Mouse (Mus musculus) limb, embryonic 13.5 days (tissue): Measurements from ENCODE around the gene Gm10053. TPM values are rescaled to one million over a fixed set of nuclear protein-coding genes. Genes with fewer than 3 reads are reported as not detected.

Source experiments
- ATAC-seq: fragments of 200-750 bp; cut with Nextera tagmentation; 2 replicates; pipeline ENCODE4 v1.8.0; 2017; ENCODE audit warnings: low read depth, moderate number of reproducible peaks, moderate TSS enrichment; ENCODE audit not compliant: low FRiP score
- H3K27ac ChIP-seq: fragments of 300-500 bp; sonication (generic); 2 replicates; pipeline ENCODE4 v1.5.1; 2015; ENCODE audit warnings: inconsistent platforms, mild to moderate bottlenecking, moderate library complexity
- H3K27me3 ChIP-seq: fragments of 300-500 bp; sonication (generic); 2 replicates; pipeline ENCODE4 v1.6.1; 2015; ENCODE audit warnings: mild to moderate bottlenecking, inconsistent platforms
- H3K36me3 ChIP-seq: fragments of 300-500 bp; sonication (generic); 2 replicates; pipeline ENCODE4 v1.6.1; 2015; ENCODE audit warnings: inconsistent platforms, mild to moderate bottlenecking, moderate library complexity
- H3K4me1 ChIP-seq: fragments of 300-500 bp; sonication (generic); 2 replicates; pipeline ENCODE4 v1.6.1; 2015; ENCODE audit warnings: inconsistent platforms
- H3K4me2 ChIP-seq: fragments of 300-500 bp; sonication (generic); replicated peaks from 2 replicates; pipeline ENCODE4 v1.6.1; 2015; ENCODE audit warnings: inconsistent platforms, mild to moderate bottlenecking, moderate library complexity
- H3K4me3 ChIP-seq: fragments of 300-500 bp; sonication (generic); 2 replicates; pipeline ENCODE4 v1.5.1; 2015; ENCODE audit warnings: moderate library complexity, mild to moderate bottlenecking, inconsistent platforms
- H3K9ac ChIP-seq: fragments of 300-500 bp; sonication (generic); 2 replicates; pipeline ENCODE4 v1.6.1; 2015; ENCODE audit warnings: mild to moderate bottlenecking, inconsistent platforms
- H3K9me3 ChIP-seq: fragments of 300-500 bp; sonication (generic); 2 replicates; pipeline ENCODE4 v1.6.1; 2016; ENCODE audit warnings: inconsistent platforms
- WGBS: fragments of 180-500 bp; shearing (Covaris S2); methylation state at CpG from one replicate; pipeline ENCODE4 v1.1.7; 2015; 5-methylcytosine and 5-hydroxymethylcytosine counted together
- polyA plus RNA-seq: library from polyadenylated mRNA; unstranded; fragments of >200 nt; fragmentation: Nextera tagmentation; extraction: Ambion mirVana; gene quantifications from 2 replicates; pipeline ENCODE4 v1.2.1, GENCODE M21; 2015

The Gm10053 gene
- polyA plus RNA-seq, 1 experiment from 2014 or later, result 206 TPM

- Histone ChIP-seq H3K4me1 (no peaks in the 10 kb centered on the region), H3K4me3 (no peak overlapping the region), H3K27me3 (peaks cover 6% of the 10 kb centered on the region; the same call in 1 of the 2 replicates), H3K27ac (no peak overlapping the region), H3K9ac (no peak overlapping the region), H3K9me3 (no peaks in the 10 kb centered on the region), H3K4me2 (no peak overlapping the region), H3K36me3 (no peaks in the 10 kb centered on the region)
- 63% methylated on average over 4 of the region's 4 CpGs for WGBS
- ATAC-seq, result no peak
Measured at GRCm38 (mm10) chr19:24881237-24881636, 5.8 kb downstream of the Gm10053 start.

GRCm38 (mm10) chr19:24885504-24885903 lies 10.0 kb downstream of the Gm10053 start:
- Histone ChIP-seq H3K36me3 (no peaks in the 10 kb centered on the region), H3K27me3 (peaks cover 22% of the 10 kb centered on the region; the same call in 1 of the 2 replicates), H3K9me3 (0 out of 2 replicates have a peak, but pooled peaks cover 3% of the 10 kb centered on the region), H3K9ac (no peak overlapping the region), H3K27ac (no peak overlapping the region), H3K4me1 (no peaks in the 10 kb centered on the region), H3K4me3 (no peak overlapping the region), H3K4me2 (no peak overlapping the region)
- no peak; the same call in 1 of the 2 replicates for ATAC-seq
- 12% methylated on average over 5 of the region's 5 CpGs for WGBS

- 69% methylated on average over 3 of the region's 3 CpGs for WGBS
- Histone ChIP-seq H3K9ac (no peak overlapping the region), H3K4me3 (no peak overlapping the region), H3K27ac (no peak overlapping the region), H3K27me3 (peaks cover 24% of the 10 kb centered on the region; the same call in 1 of the 2 replicates), H3K36me3 (no peaks in the 10 kb centered on the region), H3K4me1 (no peaks in the 10 kb centered on the region), H3K9me3 (0 out of 2 replicates have a peak, but pooled peaks cover 3% of the 10 kb centered on the region), H3K4me2 (no peak overlapping the region)
- no peak for ATAC-seq
Measured at GRCm38 (mm10) chr19:24886888-24887287, 11.4 kb downstream of the Gm10053 start.

GRCm38 (mm10) chr19:24896536-24896935 lies 21.1 kb downstream of the Gm10053 start:
- Histone ChIP-seq H3K9ac (no peak overlapping the region), H3K27ac (no peak overlapping the region), H3K27me3 (peaks cover 71% of the 10 kb centered on the region), H3K4me2 (no peak overlapping the region), H3K4me3 (no peak overlapping the region), H3K36me3 (no peaks in the 10 kb centered on the region), H3K9me3 (no peaks in the 10 kb centered on the region), H3K4me1 (peaks cover 25% of the 10 kb centered on the region)
- WGBS, result 17% methylated on average over 4 of the region's 4 CpGs
- ATAC-seq, result no peak

GRCm38 (mm10) chr19:24897006-24897895 lies 21.8 kb downstream of the Gm10053 start:
- 1% methylated on average over 57 of the region's 57 CpGs for WGBS
- H3K9ac ChIP-seq, result no peak overlapping the region
- no peaks in the 10 kb centered on the region for H3K9me3 ChIP-seq
- peak overlapping the region; percentile 30 for H3K4me3 ChIP-seq
- no peak for ATAC-seq
- H3K4me2 ChIP-seq, result peak overlapping the region; percentile 53
- peaks cover 78% of the 10 kb centered on the region for H3K27me3 ChIP-seq
- no peaks in the 10 kb centered on the region for H3K36me3 ChIP-seq
- H3K27ac ChIP-seq, result no peak overlapping the region
- peaks cover 25% of the 10 kb centered on the region for H3K4me1 ChIP-seq

GRCm38 (mm10) chr19:24897896-24898736 lies 22.6 kb downstream of the Gm10053 start:
- ATAC-seq, result no peak
- WGBS, result under 1% methylated on average over 20 of the region's 20 CpGs

GRCm38 (mm10) chr19:24898737-24899577 lies 23.5 kb downstream of the Gm10053 start:
- Histone ChIP-seq H3K27ac (no peak overlapping the region), H3K4me3 (peak overlapping the region; percentile 44), H3K9me3 (no peaks in the 10 kb centered on the region), H3K4me1 (peaks cover 25% of the 10 kb centered on the region), H3K4me2 (peak overlapping the region; percentile 77), H3K36me3 (no peaks in the 10 kb centered on the region), H3K9ac (no peak overlapping the region), H3K27me3 (peaks cover 84% of the 10 kb centered on the region)
- ATAC-seq, result peak; percentile 7; the same call in 1 of the 2 replicates
- WGBS, result 3% methylated on average over 34 of the region's 34 CpGs

More at GRCm38 (mm10) chr19:24897896-24898736, 22.6 kb downstream of the Gm10053 start:
- peaks cover 83% of the 10 kb centered on the region for H3K27me3 ChIP-seq
- no peak overlapping the region for H3K27ac ChIP-seq
- no peaks in the 10 kb centered on the region for H3K36me3 ChIP-seq
- no peaks in the 10 kb centered on the region for H3K9me3 ChIP-seq
- H3K4me3 ChIP-seq, result peak overlapping the region; percentile 30
- H3K9ac ChIP-seq, result no peak overlapping the region
- peak overlapping the region; percentile 53 for H3K4me2 ChIP-seq
- peaks cover 25% of the 10 kb centered on the region for H3K4me1 ChIP-seq

GRCm38 (mm10) chr19:24899578-24900544 lies 24.4 kb downstream of the Gm10053 start:
- ATAC-seq, result peak; percentile 52; the same call in 1 of the 2 replicates
- H3K4me1 ChIP-seq, result peaks cover 25% of the 10 kb centered on the region
- peak overlapping the region; percentile 77 for H3K4me2 ChIP-seq
- peak overlapping the region; percentile 44 for H3K4me3 ChIP-seq
- peaks cover 93% of the 10 kb centered on the region for H3K27me3 ChIP-seq
- under 1% methylated on average over 84 of the region's 84 CpGs for WGBS
- H3K9me3 ChIP-seq, result no peaks in the 10 kb centered on the region
- H3K9ac ChIP-seq, result peak overlapping the region; percentile 6; the same call in 1 of the 2 replicates
- H3K36me3 ChIP-seq, result no peaks in the 10 kb centered on the region
- H3K27ac ChIP-seq, result no peak overlapping the region

- H3K4me3 ChIP-seq, result peak within 1 kb of the TSS; percentile 44
- H3K27me3 ChIP-seq, result peaks cover 92% of the 10 kb centered on the region
- peak within 1 kb of the TSS; percentile 77 for H3K4me2 ChIP-seq
- H3K9me3 ChIP-seq, result no peaks in the 10 kb centered on the region
- H3K36me3 ChIP-seq, result no peaks in the 10 kb centered on the region
- H3K9ac ChIP-seq, result peak within 1 kb of the TSS; percentile 6; the same call in 1 of the 2 replicates
- H3K4me1 ChIP-seq, result peaks cover 25% of the 10 kb centered on the region
- ATAC-seq, result no peak
- no peak within 1 kb of the TSS for H3K27ac ChIP-seq
- 1% methylated on average over 27 of the region's 27 CpGs for WGBS
Measured at GRCm38 (mm10) chr19:24900581-24901220, 25.2 kb downstream of the Gm10053 start, which contains the start of gene Foxd4. Foxd4 (minus strand) TSS chr19:24901197.

- H3K4me2 ChIP-seq, result no peak overlapping the region
- peaks cover 83% of the 10 kb centered on the region for H3K27me3 ChIP-seq
- 5% methylated on average over 3 of the region's 3 CpGs for WGBS
- H3K4me3 ChIP-seq, result no peak overlapping the region
- H3K27ac ChIP-seq, result no peak overlapping the region
- H3K4me1 ChIP-seq, result peaks cover 25% of the 10 kb centered on the region
- no peaks in the 10 kb centered on the region for H3K9me3 ChIP-seq
- no peak for ATAC-seq
- H3K36me3 ChIP-seq, result no peaks in the 10 kb centered on the region
- no peak overlapping the region for H3K9ac ChIP-seq
Measured at GRCm38 (mm10) chr19:24901666-24902065, 26.2 kb downstream of the Gm10053 start.
